Mouse (Mus musculus) layer of hippocampus, adult 18-20 months (tissue): ENCODE measurements at regions not wholly inside any gene's neighbourhood (a gene's known extent, or its start where the extent isn't known, plus 50 kb on each side); places are given as distances from the start of the nearest gene placed in this dataset.
A peak's percentile ranks its signal among the peaks of the same experiment; 100 is the strongest.
"Not testable (repeated sequence)": the region's sequence is repeated elsewhere in the genome, so short reads cannot be mapped to it uniquely, and the experiment has no call there.

Source experiments
- DNase-seq, 2 experiments: peaks; one replicate each; pipeline ENCODE4 v3.0.0; 2022; ENCODE audit warnings: low spot score in 2 of 2

DNA sequence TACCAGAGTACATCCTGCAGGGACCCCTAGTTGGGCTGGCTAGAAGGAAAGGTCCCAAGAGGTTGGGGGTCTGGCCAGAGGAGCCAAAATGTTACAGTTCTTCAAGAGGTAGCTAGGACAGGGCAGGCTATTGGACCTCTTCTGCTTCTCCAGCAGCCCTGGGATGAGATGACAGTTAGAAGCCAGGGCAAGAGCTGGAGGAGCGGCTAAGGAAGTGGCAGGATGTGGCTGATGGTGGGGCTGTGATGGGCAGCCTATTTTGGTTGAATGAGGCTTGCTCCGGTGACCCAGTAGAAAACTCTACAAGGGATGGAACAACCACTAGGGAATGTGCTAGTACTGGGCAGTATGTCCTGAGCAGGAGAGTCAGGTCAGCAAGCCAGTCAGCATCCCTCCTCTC is 82.8 kb downstream of the Ddx11 start:
- no peak for DNase-seq

DNA sequence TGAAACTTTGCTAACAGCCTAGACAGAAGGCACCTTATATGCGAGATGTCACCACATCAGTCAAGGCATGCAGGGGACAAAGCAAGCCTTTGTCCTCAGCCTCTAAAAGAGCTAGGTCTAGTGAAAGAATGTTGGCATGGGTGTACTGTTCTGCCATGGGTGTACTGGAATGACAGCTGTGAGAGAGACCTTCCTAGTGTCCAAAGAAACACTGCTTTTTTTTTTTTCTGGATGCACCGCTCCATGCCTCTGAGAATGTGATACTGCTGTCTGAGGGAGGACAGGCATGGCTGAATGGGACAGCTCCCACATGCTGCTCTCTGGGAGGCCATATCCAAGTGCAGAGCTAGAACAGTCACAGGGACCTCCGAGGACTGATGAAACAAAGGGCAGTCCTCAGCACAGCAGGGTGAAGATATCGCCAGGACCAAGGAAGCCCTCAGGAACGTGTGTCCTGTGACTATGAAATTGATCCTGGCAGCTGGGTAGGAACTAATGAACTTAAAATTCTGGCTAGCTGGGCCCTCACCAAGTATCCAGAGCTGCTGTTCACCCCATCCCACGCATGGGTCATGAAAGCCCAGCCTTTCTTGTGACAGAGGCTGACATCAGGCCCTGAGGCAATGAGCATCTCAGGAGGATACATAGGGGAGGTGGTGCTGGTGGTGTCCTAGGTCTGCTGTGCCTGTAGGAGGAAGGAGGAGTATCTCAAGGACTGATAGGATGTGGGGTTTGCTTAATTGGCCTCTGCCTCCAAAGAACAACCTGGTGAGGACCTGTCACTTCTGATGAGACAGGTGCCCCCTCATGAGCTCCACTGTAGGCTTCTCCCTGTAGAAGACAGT is 84.6 kb downstream of the Ddx11 start:
- not testable (repeated sequence) for DNase-seq

DNA sequence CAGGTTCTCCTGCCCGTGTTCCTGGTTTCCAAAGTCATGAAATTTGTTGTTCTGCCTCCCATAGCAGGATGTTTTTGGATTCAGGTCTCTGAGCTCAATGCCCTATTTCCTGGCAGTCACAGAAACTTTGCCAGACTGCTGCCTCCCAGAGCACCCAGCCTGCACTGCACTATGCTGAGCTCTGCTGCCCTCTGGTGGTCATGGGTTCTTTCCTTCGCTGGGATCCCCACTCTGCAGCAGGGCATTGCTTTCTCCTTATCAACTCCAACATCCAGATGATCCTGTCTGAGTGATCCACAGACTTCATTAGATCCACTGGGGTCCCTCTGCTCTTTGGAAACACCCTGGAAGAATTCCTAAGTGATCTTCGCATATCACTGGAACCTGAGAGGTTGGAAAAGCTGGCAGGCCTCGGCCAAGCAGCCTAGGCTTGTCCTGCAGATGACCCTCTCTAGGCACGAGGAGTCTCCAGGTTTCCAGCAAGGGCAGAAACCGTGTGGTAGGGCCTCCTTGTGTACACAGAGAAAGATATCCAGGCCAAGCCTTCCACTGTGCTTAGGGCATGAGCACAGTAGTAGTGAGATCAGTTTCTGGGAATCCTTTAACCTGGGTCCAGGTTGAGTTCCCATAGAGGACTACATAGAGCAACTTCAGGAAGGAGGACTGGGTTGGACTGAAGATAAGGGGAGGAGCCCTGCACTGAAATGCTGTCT is 85.6 kb downstream of the Ddx11 start:
- not testable (repeated sequence) for DNase-seq

DNA sequence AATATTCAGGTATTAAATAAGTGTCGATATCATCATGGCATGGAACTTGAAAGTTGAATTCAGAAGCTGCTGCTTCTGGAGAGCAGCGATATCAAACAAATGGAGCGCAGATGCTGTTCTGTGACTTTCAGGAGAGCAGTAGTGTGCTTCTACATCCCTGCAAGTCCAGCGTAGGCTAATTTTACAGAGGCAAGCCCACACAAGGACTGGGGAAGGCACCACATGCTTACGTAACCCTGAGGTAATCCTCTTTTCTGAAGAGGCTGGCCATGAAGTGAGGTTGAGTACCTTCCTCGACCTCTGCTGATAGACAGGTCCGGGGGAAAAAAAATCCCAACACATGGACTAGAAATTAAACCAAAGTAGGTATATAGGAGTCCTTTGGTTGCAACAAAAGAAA is 88.2 kb downstream of the Ddx11 start:
- no peak for DNase-seq

- no peak for DNase-seq
Observed at GRCm38 (mm10) chr17:66212616-66213015, 89.3 kb downstream of the Ddx11 start.

DNA sequence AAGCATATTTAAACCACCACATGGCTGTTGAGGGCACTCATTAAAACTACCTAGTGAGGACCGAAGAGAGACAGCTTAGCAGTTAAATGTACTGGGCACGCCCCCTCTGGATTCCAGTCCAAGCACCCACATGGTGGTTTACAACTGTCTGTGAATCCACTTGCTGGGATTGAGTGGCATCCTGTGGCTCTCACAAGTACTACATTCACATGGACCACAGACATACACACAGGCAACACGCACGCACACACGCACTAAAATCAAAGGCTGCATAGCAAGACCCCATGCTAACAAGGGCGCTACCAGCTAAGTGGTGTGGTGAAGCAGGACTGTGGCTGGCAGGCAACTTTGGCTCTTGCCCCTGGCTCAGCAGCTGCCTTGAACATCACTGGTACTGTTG is 95.0 kb downstream of the Ddx11 start:
- DNase-seq, result no peak

- DNase-seq, result no peak
Observed at GRCm38 (mm10) chr17:66219669-66220435, 96.5 kb downstream of the Ddx11 start.

- DNase-seq, result peak; percentile 60 to 84
Observed at GRCm38 (mm10) chr17:66221256-66221655, 97.9 kb downstream of the Ddx11 start.

DNA sequence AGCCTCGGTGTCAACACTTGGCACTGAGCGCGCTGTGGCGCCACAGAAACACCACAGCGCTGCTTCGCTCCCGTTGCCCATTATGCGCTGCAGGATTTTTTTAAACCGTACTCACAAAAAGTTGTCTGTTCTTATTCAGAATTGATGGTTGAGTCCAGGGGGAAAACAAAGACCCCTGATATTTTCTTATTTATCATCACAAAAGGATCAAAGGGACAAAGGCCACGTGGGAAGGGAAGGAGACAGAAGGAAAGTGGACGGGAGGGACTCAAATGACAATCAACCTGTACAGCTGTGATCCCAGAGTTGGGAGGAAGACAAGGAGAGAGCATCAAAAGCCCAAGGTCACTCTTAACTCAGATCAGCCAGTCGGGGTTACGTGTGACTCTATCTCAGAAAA is 100.4 kb downstream of the Ddx11 start:
- no peak for DNase-seq

GRCm38 (mm10) chr17:66224241-66224640 is 100.9 kb downstream of the Ddx11 start:
- DNase-seq, result no peak

GRCm38 (mm10) chr17:66232391-66232790 is 109.1 kb downstream of the Ddx11 start:
- no peak for DNase-seq

- DNase-seq, result peak in 1 of 2 experiments; percentile 30
Observed at GRCm38 (mm10) chr17:66232891-66233421, 109.6 kb downstream of the Ddx11 start.

DNA sequence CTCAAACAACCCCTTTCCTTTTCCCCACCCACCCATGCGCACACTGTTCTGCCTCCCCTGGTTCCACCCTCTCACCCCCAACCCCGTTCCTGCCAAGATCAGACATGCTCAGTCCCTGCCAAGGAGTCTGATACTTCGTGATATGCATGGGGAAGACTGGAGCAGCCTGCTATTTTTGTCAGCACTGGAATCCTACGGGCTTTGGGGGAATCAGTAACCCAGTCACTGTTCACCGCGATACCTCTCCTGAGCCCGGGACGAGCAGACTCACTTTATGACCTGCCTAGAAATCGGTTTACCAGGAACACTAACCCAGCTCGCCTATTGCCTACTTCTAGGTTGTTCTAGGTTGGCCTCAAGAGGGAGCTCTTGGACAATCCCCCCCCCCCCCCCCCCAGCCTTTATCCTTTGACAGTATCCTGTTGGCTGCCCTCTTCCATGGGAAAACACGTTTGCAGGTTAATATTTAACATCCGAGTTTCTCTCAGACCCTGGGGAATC is 110.2 kb downstream of the Ddx11 start:
- peak in 1 of 2 experiments; percentile 43 for DNase-seq

GRCm38 (mm10) chr17:66234432-66234831 is 111.1 kb downstream of the Ddx11 start:
- no peak for DNase-seq

GRCm38 (mm10) chr17:66235096-66235805 is 111.9 kb downstream of the Ddx11 start:
- peak; percentile 60 to 91 for DNase-seq

GRCm38 (mm10) chr17:66235806-66236335 is 112.6 kb downstream of the Ddx11 start:
- DNase-seq, result no peak

DNA sequence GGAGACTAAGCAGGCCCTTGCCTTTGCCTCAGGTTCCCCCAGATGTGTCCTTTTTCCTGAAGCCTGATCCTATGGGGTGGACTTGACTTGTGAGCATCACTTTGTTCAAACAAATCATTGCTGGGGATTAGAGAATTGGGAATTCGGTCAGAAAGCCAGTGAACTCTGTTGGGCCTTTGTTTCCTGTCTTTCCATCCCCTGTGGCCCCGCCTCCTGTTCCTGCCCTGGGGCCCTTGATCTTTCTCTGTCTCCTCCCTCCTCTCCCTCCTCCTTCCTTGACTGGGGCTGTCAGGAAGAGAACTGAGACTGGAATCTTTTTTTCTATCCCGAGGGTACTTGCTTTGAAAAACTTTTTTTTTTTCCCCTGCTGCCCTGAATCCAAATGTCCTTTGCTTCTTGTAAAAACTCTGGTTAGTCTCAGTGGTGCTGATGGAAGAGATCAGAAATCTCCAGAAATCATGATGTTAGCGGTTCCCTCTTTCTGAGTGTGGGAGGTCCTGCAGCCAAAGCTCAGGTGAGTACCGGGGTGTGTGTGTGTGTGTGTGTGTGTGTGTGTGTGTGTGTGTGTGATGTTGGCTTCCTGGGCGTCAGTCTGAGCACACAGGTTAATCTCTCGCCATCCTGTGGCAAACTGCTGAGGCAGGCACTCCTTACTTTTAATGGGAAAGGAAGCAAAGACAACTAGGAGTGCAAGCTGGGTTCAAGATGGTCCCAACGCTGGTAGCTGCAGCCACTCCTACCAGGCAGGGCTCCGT is 118.7 kb downstream of the Ddx11 start:
- no peak for DNase-seq

GRCm38 (mm10) chr17:66244183-66244582 is 120.9 kb downstream of the Ddx11 start:
- no peak for DNase-seq

DNA sequence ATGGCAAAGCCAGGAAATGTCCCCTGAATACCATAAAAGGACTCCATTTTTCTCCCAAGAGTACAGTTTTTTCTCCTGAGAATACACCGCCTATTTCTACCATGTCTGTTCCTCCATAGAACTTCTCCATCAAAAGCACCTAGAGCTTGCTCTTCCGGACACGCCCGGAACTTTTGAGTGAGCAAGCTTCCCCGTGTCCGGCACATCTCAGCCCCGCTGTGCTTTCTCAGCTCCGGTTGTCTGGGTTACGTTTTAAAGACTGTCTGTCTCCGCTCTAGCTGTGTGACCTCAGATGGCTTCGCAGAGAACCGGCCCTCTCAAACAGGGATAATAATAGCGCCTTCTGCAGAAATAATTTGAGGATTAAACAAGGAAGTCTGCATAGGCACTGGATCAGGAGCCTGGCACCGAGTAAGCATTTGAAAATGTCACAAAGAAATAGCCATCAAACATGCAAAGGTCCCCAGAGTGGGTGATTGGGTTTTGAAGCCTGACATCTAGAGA is 122.8 kb downstream of the Ddx11 start:
- no peak for DNase-seq
